Comparison of ENCODE assay signal across 22 mouse cellular contexts in the genomic region with DNA sequence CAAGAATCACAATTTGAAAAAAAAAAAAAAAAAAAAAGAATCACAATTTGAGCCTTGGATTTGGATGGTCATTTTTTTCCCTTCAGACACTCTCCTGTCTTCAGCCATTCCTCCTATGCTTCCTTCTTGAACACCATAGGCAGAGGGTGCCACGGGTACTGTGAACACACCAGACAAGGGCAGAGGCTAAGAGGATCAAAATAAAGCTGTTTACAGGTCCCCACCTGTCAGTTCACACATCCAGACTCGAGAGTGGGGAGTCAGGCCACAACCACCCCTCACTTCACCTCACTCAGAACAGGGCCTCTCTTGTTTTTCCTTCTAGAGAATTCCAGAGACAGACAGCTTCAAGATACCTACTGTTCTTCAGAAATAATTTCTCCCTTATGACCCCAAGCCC.
A peak's percentile ranks its signal among the peaks of the same experiment; 100 is the strongest.
DNase-seq lines count a peak whose midpoint lies in the region; ATAC-seq lines count a peak whose summit lies in the region.
"Had no signal": no experiment of that assay in that cellular context is flagged by ENCODE, and none has a peak within 500 bp of the region (broad histone marks: within the 10 kb centered on the region; RNA-seq: fewer than 3 reads in every experiment).

No protein-coding gene starts in this region.

- WGBS in forebrain, embryonic 13.5 days, result 43% methylated on average over 2 of the region's 2 CpGs
- WGBS in forebrain, embryonic 14.5 days, result 58% methylated on average over 2 of the region's 2 CpGs
- 70% methylated on average over 2 of the region's 2 CpGs for WGBS in midbrain, embryonic 13.5 days
- WGBS in midbrain, embryonic 16.5 days, result 52% methylated on average over 2 of the region's 2 CpGs
- WGBS in hindbrain, embryonic 14.5 days, result 64% methylated on average over 2 of the region's 2 CpGs

- no peak overlapping the region for H3K4me2 ChIP-seq in forebrain, embryonic 13.5 days
- H3K4me2 ChIP-seq in forebrain, embryonic 14.5 days (ENCODE audit: low read length), result no peak overlapping the region
- H3K4me2 ChIP-seq in midbrain, embryonic 13.5 days (replicated peaks), result no peak overlapping the region
- no peak overlapping the region for H3K4me2 ChIP-seq in midbrain, embryonic 16.5 days (ENCODE audit: low read length)
- no peak overlapping the region for H3K4me2 ChIP-seq in hindbrain, embryonic 14.5 days (replicated peaks)
- H3K4me2 ChIP-seq: embryonic facial prominence, embryonic 12.5 days; liver, embryonic 11.5 days had no signal

- H3K4me3 ChIP-seq in forebrain, embryonic 13.5 days, result no peak overlapping the region
- no peak overlapping the region for H3K4me3 ChIP-seq in forebrain, embryonic 14.5 days (ENCODE audit: low read depth, low read length)
- H3K4me3 ChIP-seq in midbrain, embryonic 13.5 days (replicated peaks), result no peak overlapping the region
- no peak overlapping the region for H3K4me3 ChIP-seq in midbrain, embryonic 16.5 days (ENCODE audit: low read depth, low read length)
- no peak overlapping the region for H3K4me3 ChIP-seq in hindbrain, embryonic 14.5 days (replicated peaks; ENCODE audit: low read length)
- H3K4me3 ChIP-seq: embryonic facial prominence, embryonic 12.5 days; erythroblast, embryonic 14.5 days; megakaryocyte, embryonic 14.5 days had no signal

- H3K4me1 ChIP-seq in forebrain, embryonic 13.5 days, result peaks cover 85% of the 10 kb centered on the region
- peaks cover 68% of the 10 kb centered on the region for H3K4me1 ChIP-seq in forebrain, embryonic 14.5 days (ENCODE audit: control insufficient read depth, insufficient read depth, low read length)
- peaks cover 86% of the 10 kb centered on the region for H3K4me1 ChIP-seq in midbrain, embryonic 13.5 days (replicated peaks)
- peaks cover 47% of the 10 kb centered on the region for H3K4me1 ChIP-seq in midbrain, embryonic 16.5 days (ENCODE audit: control insufficient read depth, insufficient read depth, low read length)
- peaks cover 74% of the 10 kb centered on the region for H3K4me1 ChIP-seq in hindbrain, embryonic 14.5 days (replicated peaks; ENCODE audit: control insufficient read depth, insufficient read depth, low read length)

- peaks cover 11% of the 10 kb centered on the region; the same call in 1 of the 2 replicates for H3K36me3 ChIP-seq in forebrain, embryonic 13.5 days (ENCODE audit: poor library complexity, severe bottlenecking)
- H3K36me3 ChIP-seq in forebrain, embryonic 14.5 days (ENCODE audit: control insufficient read depth, insufficient read depth, low read length), result no peaks in the 10 kb centered on the region; the same call in 1 of the 2 replicates
- 0 out of 2 replicates have a peak, but pooled peaks cover 15% of the 10 kb centered on the region for H3K36me3 ChIP-seq in midbrain, embryonic 13.5 days
- H3K36me3 ChIP-seq in midbrain, embryonic 16.5 days (ENCODE audit: control insufficient read depth, insufficient read depth, low read length), result no peaks in the 10 kb centered on the region
- no peaks in the 10 kb centered on the region; the same call in 1 of the 2 replicates for H3K36me3 ChIP-seq in hindbrain, embryonic 14.5 days (replicated peaks; ENCODE audit: control insufficient read depth, insufficient read depth)

- peak overlapping the region; percentile 59 for H3K27ac ChIP-seq in forebrain, embryonic 13.5 days
- no peak overlapping the region; the same call in 1 of the 2 replicates for H3K27ac ChIP-seq in forebrain, embryonic 14.5 days (ENCODE audit: low read depth, low read length)
- peak overlapping the region; percentile 27; the same call in 1 of the 2 replicates for H3K27ac ChIP-seq in midbrain, embryonic 13.5 days
- H3K27ac ChIP-seq in midbrain, embryonic 16.5 days (ENCODE audit: low read length), result no peak overlapping the region
- peak overlapping the region; percentile 26; the same call in 1 of the 2 replicates for H3K27ac ChIP-seq in hindbrain, embryonic 14.5 days

- H3K27me3 ChIP-seq in forebrain, embryonic 13.5 days, result no peaks in the 10 kb centered on the region
- no peaks in the 10 kb centered on the region for H3K27me3 ChIP-seq in forebrain, embryonic 14.5 days (replicated peaks; ENCODE audit: control insufficient read depth, insufficient read depth, low read length)
- H3K27me3 ChIP-seq in midbrain, embryonic 13.5 days, result no peaks in the 10 kb centered on the region
- no peaks in the 10 kb centered on the region for H3K27me3 ChIP-seq in midbrain, embryonic 16.5 days (ENCODE audit: control insufficient read depth, insufficient read depth, low read depth, low read length)
- no peaks in the 10 kb centered on the region for H3K27me3 ChIP-seq in hindbrain, embryonic 14.5 days (ENCODE audit: control insufficient read depth, insufficient read depth, low read length)
- H3K27me3 ChIP-seq: embryonic facial prominence, embryonic 12.5 days; megakaryocyte, embryonic 14.5 days had no signal

- no peak for ATAC-seq in forebrain, embryonic 13.5 days
- no peak for ATAC-seq in forebrain, embryonic 14.5 days
- no peak for ATAC-seq in midbrain, embryonic 13.5 days
- no peak for ATAC-seq in midbrain, embryonic 16.5 days
- no peak for ATAC-seq in hindbrain, embryonic 14.5 days (ENCODE audit: low FRiP score)

- DNase-seq in forebrain, embryonic 14.5 days (ENCODE audit: low spot score), result no peak
- no peak for DNase-seq in hindbrain, embryonic 14.5 days (ENCODE audit: low spot score)
- DNase-seq in retina, postnatal 1 day, result peak; percentile 61
- DNase-seq in adrenal gland, postnatal 36 days, result no peak
- DNase-seq: adrenal gland, postnatal 14 days; cerebellum, adult 11 months; cerebellum, postnatal 10 days; gastrocnemius, postnatal 25 days; heart, postnatal 10 days; kidney, adult 8-10 months; kidney, postnatal 36 days; lung, adult 2 months; spleen, adult 18-20 months; thymus, postnatal 36 days had no signal

- no peaks in the 10 kb centered on the region for H3K9me3 ChIP-seq in forebrain, embryonic 13.5 days (replicated peaks)
- no peaks in the 10 kb centered on the region for H3K9me3 ChIP-seq in forebrain, embryonic 14.5 days (replicated peaks; ENCODE audit: control insufficient read depth, low read length)
- H3K9me3 ChIP-seq in midbrain, embryonic 13.5 days, result no peaks in the 10 kb centered on the region
- H3K9me3 ChIP-seq in midbrain, embryonic 16.5 days (replicated peaks; ENCODE audit: control insufficient read depth, low read length, poor library complexity, severe bottlenecking), result no peaks in the 10 kb centered on the region
- H3K9me3 ChIP-seq in hindbrain, embryonic 14.5 days (ENCODE audit: control insufficient read depth, low read length), result no peaks in the 10 kb centered on the region
- H3K9me3 ChIP-seq: embryonic facial prominence, embryonic 12.5 days; G1E; megakaryocyte, embryonic 14.5 days had no signal

- H3K9ac ChIP-seq in forebrain, embryonic 13.5 days, result 0 out of 2 replicates have a peak overlapping the region, but pooled peaks have one; percentile 7
- no peak overlapping the region for H3K9ac ChIP-seq in forebrain, embryonic 14.5 days (ENCODE audit: low read length)
- H3K9ac ChIP-seq in midbrain, embryonic 13.5 days (replicated peaks), result no peak overlapping the region
- H3K9ac ChIP-seq in midbrain, embryonic 16.5 days (ENCODE audit: low read depth, low read length), result no peak overlapping the region
- H3K9ac ChIP-seq in hindbrain, embryonic 14.5 days, result no peak overlapping the region
- H3K9ac ChIP-seq: embryonic facial prominence, embryonic 12.5 days had no signal

Comparison
In these comparisons a context has a peak if more than half of its experiments do, and no peak if none do; other contexts are left out.
1. H3K27ac ChIP-seq: peak in forebrain, embryonic 13.5 days (single experiment), midbrain, embryonic 13.5 days (single experiment) and hindbrain, embryonic 14.5 days (single experiment); none in forebrain, embryonic 14.5 days (single experiment) and midbrain, embryonic 16.5 days (single experiment).